Mouse (Mus musculus) spleen, adult 18-20 months (tissue): Measurements from ENCODE around the gene Dhx15.

Experiments used
- DNase-seq, 2 experiments: peaks; one replicate each; pipeline ENCODE4 v3.0.0; 2022; ENCODE audit warnings: mixed read lengths in 2 of 2

The Dhx15 gene

GRCm38 (mm10) chr5:52141936-52142335, 48.4 kb downstream of the Dhx15 start:
- DNase-seq: no peak

- no peak for DNase-seq
These were observed 51.5 kb downstream of the Dhx15 start for GRCm38 (mm10) chr5:52138819-52139218.

- no peak for DNase-seq
These were observed 52.2 kb downstream of the Dhx15 start for GRCm38 (mm10) chr5:52138134-52138533.

GRCm38 (mm10) chr5:52135460-52136141, 54.7 kb downstream of the Dhx15 start:
- no peak for DNase-seq

- no peak for DNase-seq
These were observed 57.5 kb downstream of the Dhx15 start for GRCm38 (mm10) chr5:52132840-52133239.

GRCm38 (mm10) chr5:52132092-52132491, 58.2 kb downstream of the Dhx15 start:
- peak in 1 of 2 experiments; percentile 54 for DNase-seq

- no peak for DNase-seq
These were observed 58.9 kb downstream of the Dhx15 start for GRCm38 (mm10) chr5:52131389-52131788.

- DNase-seq: no peak
These were observed 59.8 kb downstream of the Dhx15 start for GRCm38 (mm10) chr5:52130496-52130895.

GRCm38 (mm10) chr5:52126263-52126662, 64.1 kb downstream of the Dhx15 start:
- no peak for DNase-seq

GRCm38 (mm10) chr5:52125854-52126253, 64.5 kb downstream of the Dhx15 start:
- DNase-seq: no peak

GRCm38 (mm10) chr5:52122146-52122545, 68.2 kb downstream of the Dhx15 start:
- no peak for DNase-seq

GRCm38 (mm10) chr5:52119822-52120221, 70.5 kb downstream of the Dhx15 start:
- DNase-seq: no peak

- no peak for DNase-seq
These were observed 71.1 kb downstream of the Dhx15 start for GRCm38 (mm10) chr5:52119192-52119591.

GRCm38 (mm10) chr5:52117829-52118228, 72.5 kb downstream of the Dhx15 start:
- DNase-seq: no peak

- no peak for DNase-seq
These were observed 73.9 kb downstream of the Dhx15 start for GRCm38 (mm10) chr5:52116404-52116803.

GRCm38 (mm10) chr5:52115821-52116317, 74.4 kb downstream of the Dhx15 start:
- peak; percentile 14 to 39 for DNase-seq

GRCm38 (mm10) chr5:52114751-52115451, 75.4 kb downstream of the Dhx15 start:
- DNase-seq: no peak

GRCm38 (mm10) chr5:52113851-52114731, 76.2 kb downstream of the Dhx15 start:
- DNase-seq: no peak

GRCm38 (mm10) chr5:52112953-52113841, 77.1 kb downstream of the Dhx15 start:
- DNase-seq: no peak

GRCm38 (mm10) chr5:52112191-52112760, 78.0 kb downstream of the Dhx15 start:
- no peak for DNase-seq

GRCm38 (mm10) chr5:52110808-52111663, 79.3 kb downstream of the Dhx15 start:
- DNase-seq: no peak
